Mouse (Mus musculus): ENCODE data around the gene Bricd5.
"Not testable (repeated sequence)": the region's sequence is repeated elsewhere in the genome, so short reads cannot be mapped to it uniquely, and the experiment has no call there.

Bricd5 gene

GRCm38 (mm10) chr17:24473612-24474275, at the start of gene Bricd5:
Bricd5 (plus strand) TSS chr17:24473884.
- DNase-seq (ENCODE audit: low read depth, low spot score) = no peak

- no peak for DNase-seq (ENCODE audit: low read depth, low spot score)
These were observed 49.2 kb upstream of the Bricd5 start for GRCm38 (mm10) chr17:24424489-24424888.

GRCm38 (mm10) chr17:24425326-24425725, 48.4 kb upstream of the Bricd5 start:
- not testable (repeated sequence) for DNase-seq (ENCODE audit: low read depth, low spot score)

GRCm38 (mm10) chr17:24425905-24426304, 47.8 kb upstream of the Bricd5 start:
- DNase-seq (ENCODE audit: low read depth, low spot score) = no peak

GRCm38 (mm10) chr17:24426471-24427169, 47.1 kb upstream of the Bricd5 start, which contains the start of gene Eci1:
Eci1 (plus strand) TSS chr17:24426641.
- DNase-seq (ENCODE audit: low read depth, low spot score) = peak; percentile 97

GRCm38 (mm10) chr17:24427170-24427557, 46.5 kb upstream of the Bricd5 start:
- no peak for DNase-seq (ENCODE audit: low read depth, low spot score)

GRCm38 (mm10) chr17:24429201-24429983, 44.3 kb upstream of the Bricd5 start:
- peak; percentile 56 for DNase-seq (ENCODE audit: low read depth, low spot score)

GRCm38 (mm10) chr17:24437016-24437415, 36.7 kb upstream of the Bricd5 start:
- no peak for DNase-seq (ENCODE audit: low read depth, low spot score)

GRCm38 (mm10) chr17:24440377-24440776, 33.3 kb upstream of the Bricd5 start:
- no peak for DNase-seq (ENCODE audit: low read depth, low spot score)

GRCm38 (mm10) chr17:24441148-24441547, 32.5 kb upstream of the Bricd5 start:
- DNase-seq (ENCODE audit: low read depth, low spot score) = no peak

GRCm38 (mm10) chr17:24442107-24442506, 31.6 kb upstream of the Bricd5 start:
- no peak for DNase-seq (ENCODE audit: low read depth, low spot score)

- no peak for DNase-seq (ENCODE audit: low read depth, low spot score)
These were observed 31.0 kb upstream of the Bricd5 start, which contains the start of gene Dnase1l2 for GRCm38 (mm10) chr17:24442632-24443155. Dnase1l2 (minus strand) TSS chr17:24443105.

GRCm38 (mm10) chr17:24443409-24443808, 30.3 kb upstream of the Bricd5 start:
- DNase-seq (ENCODE audit: low read depth, low spot score) = no peak

GRCm38 (mm10) chr17:24446590-24446989, 27.1 kb upstream of the Bricd5 start:
- no peak for DNase-seq (ENCODE audit: low read depth, low spot score)

- DNase-seq (ENCODE audit: low read depth, low spot score) = no peak
These were observed 24.2 kb upstream of the Bricd5 start for GRCm38 (mm10) chr17:24449507-24449906.

GRCm38 (mm10) chr17:24451220-24451619, 22.5 kb upstream of the Bricd5 start:
- no peak for DNase-seq (ENCODE audit: low read depth, low spot score)

- no peak for DNase-seq (ENCODE audit: low read depth, low spot score)
These were observed 20.3 kb upstream of the Bricd5 start for GRCm38 (mm10) chr17:24453372-24453771.

GRCm38 (mm10) chr17:24454218-24454755, 19.4 kb upstream of the Bricd5 start:
- no peak for DNase-seq (ENCODE audit: low read depth, low spot score)

- peak; percentile 99 for DNase-seq (ENCODE audit: low read depth, low spot score)
These were observed 18.7 kb upstream of the Bricd5 start for GRCm38 (mm10) chr17:24454756-24455522.

GRCm38 (mm10) chr17:24455523-24456206, 18.0 kb upstream of the Bricd5 start:
- DNase-seq (ENCODE audit: low read depth, low spot score) = not testable (repeated sequence)
